Mouse (Mus musculus) left cerebral cortex, postnatal 4 days (tissue): Measurements from ENCODE around the gene Nkd1. TPM values are rescaled to one million over a fixed set of nuclear protein-coding genes. Genes with fewer than 3 reads are reported as not detected.

ENCODE experiments used
- DNase-seq: peaks from one replicate; pipeline ENCODE4 v3.0.0-alpha.2; 2022
- intact Hi-C: fragments of 180-260 bp; cut with DNase I; formaldehyde crosslinking; loops from one replicate; pipeline ENCODE4 v1.15.1; 2025
- total RNA-seq, 2 experiments: library from RNA; stranded (reverse); gene quantifications; 2 replicates each; pipeline ENCODE4 v1.2.3; 2021

Gene Nkd1
- total RNA-seq, 2 experiments from 2014 or later = 22.5 to 25.7 TPM

GRCm38 (mm10) chr8:88537081-88537480 lies 15.9 kb downstream of the Nkd1 start:
- intact Hi-C loops = no loop called here
- no peak for DNase-seq

- intact Hi-C loops = no loop called here
- DNase-seq = no peak
Observed at GRCm38 (mm10) chr8:88537998-88538975, 17.1 kb downstream of the Nkd1 start.

- intact Hi-C loops = no loop called here
Observed at GRCm38 (mm10) chr8:88538976-88539371, 17.8 kb downstream of the Nkd1 start.

GRCm38 (mm10) chr8:88539963-88540362 lies 18.8 kb downstream of the Nkd1 start:
- no peak for DNase-seq
- intact Hi-C loops = no loop called here

More at GRCm38 (mm10) chr8:88538976-88539371, 17.8 kb downstream of the Nkd1 start:
- DNase-seq = no peak

- peak; percentile 62 for DNase-seq
- intact Hi-C loops = no loop called here
Observed at GRCm38 (mm10) chr8:88542596-88543213, 21.6 kb downstream of the Nkd1 start.

GRCm38 (mm10) chr8:88544677-88545076 lies 23.5 kb downstream of the Nkd1 start:
- no peak for DNase-seq
- intact Hi-C loops = no loop called here

- intact Hi-C loops = no loop called here
Observed at GRCm38 (mm10) chr8:88545441-88545840, 24.3 kb downstream of the Nkd1 start.

GRCm38 (mm10) chr8:88546032-88546732 lies 25.0 kb downstream of the Nkd1 start:
- no peak for DNase-seq
- intact Hi-C loops = no loop called here

More at GRCm38 (mm10) chr8:88545441-88545840, 24.3 kb downstream of the Nkd1 start:
- no peak for DNase-seq

GRCm38 (mm10) chr8:88555669-88556068 lies 34.5 kb downstream of the Nkd1 start:
- DNase-seq = peak; percentile 41
- intact Hi-C loops = no loop called here

- DNase-seq = peak; percentile 53
- intact Hi-C loops = no loop called here
Observed at GRCm38 (mm10) chr8:88559985-88560473, 38.9 kb downstream of the Nkd1 start.

- no peak for DNase-seq
- intact Hi-C loops = no loop called here
Observed at GRCm38 (mm10) chr8:88561402-88561801, 40.2 kb downstream of the Nkd1 start.

- no peak for DNase-seq
- intact Hi-C loops = no loop called here
Observed at GRCm38 (mm10) chr8:88564256-88564903, 43.2 kb downstream of the Nkd1 start.

- DNase-seq = peak; percentile 65
- intact Hi-C loops = no loop called here
Observed at GRCm38 (mm10) chr8:88566119-88566518, 45.0 kb downstream of the Nkd1 start.

- peak; percentile 59 for DNase-seq
- intact Hi-C loops = no loop called here
Observed at GRCm38 (mm10) chr8:88567314-88568121, 46.4 kb downstream of the Nkd1 start.

GRCm38 (mm10) chr8:88568211-88568610 lies 47.1 kb downstream of the Nkd1 start:
- no peak for DNase-seq
- intact Hi-C loops = no loop called here

- intact Hi-C loops = no loop called here
- DNase-seq = no peak
Observed at GRCm38 (mm10) chr8:88569366-88569765, 48.2 kb downstream of the Nkd1 start.

GRCm38 (mm10) chr8:88570293-88570998 lies 49.3 kb downstream of the Nkd1 start:
- intact Hi-C loops = no loop called here
- no peak for DNase-seq

GRCm38 (mm10) chr8:88571434-88572184 lies 50.5 kb downstream of the Nkd1 start:
- intact Hi-C loops = no loop called here
- peak; percentile 63 for DNase-seq
